In genomic region chr2:69838707-69839106, GRCm38 (mm10) we compare ENCODE assay signal across 23 mouse cellular contexts. TPM values are rescaled to one million over a fixed set of nuclear protein-coding genes. Genes with fewer than 3 reads are reported as not detected.
DNase-seq lines count a peak whose midpoint lies in the region; ATAC-seq lines count a peak whose summit lies in the region.
"Had no signal": no experiment of that assay in that cellular context is flagged by ENCODE, and none has a peak within 500 bp of the region (broad histone marks: within the 10 kb centered on the region; RNA-seq: fewer than 3 reads in every experiment).

No protein-coding gene starts in this region.

- peak; percentile 57 for DNase-seq in heart, adult 11 months
- DNase-seq in heart, adult 8-10 months (ENCODE audit: low spot score): no peak
- DNase-seq in 3134 (ENCODE audit: extremely low read depth, insufficient read length, low spot score) (peak; percentile 21), 416B (ENCODE audit: low read depth) (peak; percentile 61)
- no peak for DNase-seq in cerebellum, adult 18-20 months
- DNase-seq in embryo, embryonic 11 days: no peak
- DNase-seq: adrenal gland, adult 2 months; adrenal gland, postnatal 36 days; B cell, adult 2 months; cerebellum, adult 2 months; cerebellum, adult 9-11 months; cerebellum, postnatal 25 days; gastrocnemius, postnatal 10 days; gastrocnemius, postnatal 36 days; heart, adult 18-20 months; heart, postnatal 14 days; heart, postnatal 4 days had no signal

- ATAC-seq in megakaryocyte, adult 5-6 weeks (ENCODE audit: poor library complexity, severe bottlenecking): peak; percentile 57
- ATAC-seq: forebrain, embryonic 15.5 days; hindbrain, postnatal 0 days; inflammation-experienced regulatory T-cells, adult 6 months; intestine, embryonic 16.5 days; Patski had no signal

RNA-seq across cellular contexts. Expression of gene Klhl23, which starts 17.0 kb away (rescaled TPM):
- 10 to 100 TPM; 27.3 to 34.6 (median 33.3) TPM for total RNA-seq in heart, adult 8-10 months (2022)
- total RNA-seq in megakaryocyte, adult 5-6 weeks (2015): 3.5 and 3.7 TPM in 2 replicates
- 8.7 and 10.9 TPM in 2 replicates for total RNA-seq in megakaryocyte, adult 5-6 weeks (2017)

RNA-seq across cellular contexts. Expression of gene Ssb, which starts 22.7 kb away (rescaled TPM):
- 10 to 100 TPM; 58.2 to 78.0 (median 62.0) TPM for total RNA-seq in heart, adult 8-10 months (2022)
- 197 and 221 TPM in 2 replicates for total RNA-seq in megakaryocyte, adult 5-6 weeks (2015)
- total RNA-seq in megakaryocyte, adult 5-6 weeks (2017): 298 and 306 TPM in 2 replicates

RNA-seq across cellular contexts. Expression of gene Mettl5, which starts 46.7 kb away (rescaled TPM):
- total RNA-seq in heart, adult 8-10 months (2022): 10 to 100 TPM; 21.0 to 24.4 (median 22.6) TPM
- 20.9 and 24.8 TPM in 2 replicates for total RNA-seq in megakaryocyte, adult 5-6 weeks (2015)
- 20.0 and 22.4 TPM in 2 replicates for total RNA-seq in megakaryocyte, adult 5-6 weeks (2017)

RNA-seq across cellular contexts. Expression of gene Phospho2, which starts 49.3 kb away (rescaled TPM):
- total RNA-seq in heart, adult 8-10 months (2022): 10 to 100 TPM; 24.6 to 31.0 (median 25.9) TPM
- total RNA-seq in megakaryocyte, adult 5-6 weeks (2015): 19.8 and 25.3 TPM in 2 replicates
- 22.0 and 27.5 TPM in 2 replicates for total RNA-seq in megakaryocyte, adult 5-6 weeks (2017)

RNA-seq across cellular contexts. Expression of gene Ccdc173, which starts 49.3 kb away (rescaled TPM):
- total RNA-seq in heart, adult 8-10 months (2022): under 1 TPM; 0.29 to 1.00 (median 0.65) TPM
- 0.43 and 0.80 TPM in 2 replicates for total RNA-seq in megakaryocyte, adult 5-6 weeks (2015)
- total RNA-seq in megakaryocyte, adult 5-6 weeks (2017): 0.33 and 0.49 TPM in 2 replicates

Comparison
In these comparisons a context has a peak if more than half of its experiments do, and no peak if none do; other contexts are left out.
1. DNase-seq: peak in heart, adult 11 months (single experiment), 3134 (single experiment) and 416B (single experiment); none in heart, adult 8-10 months (single experiment), cerebellum, adult 18-20 months (0 of 2) and embryo, embryonic 11 days (single experiment).